Mouse (Mus musculus) gastrocnemius, postnatal 10 days (tissue): ENCODE results near the gene Mgll. TPM values are rescaled to one million over a fixed set of nuclear protein-coding genes. Genes with fewer than 3 reads are reported as not detected.

Source experiments
- DNase-seq: peaks from one replicate; pipeline ENCODE4 v3.0.0; 2021; ENCODE audit warnings: mixed read lengths
- total RNA-seq, 2 experiments: library from RNA; stranded (reverse); gene quantifications; 2 replicates each; pipeline ENCODE4 v1.2.3; 2021

Gene Mgll
- total RNA-seq, 2 experiments from 2014 or later, result 66.8 to 73.4 TPM

- DNase-seq, result no peak
Observed at GRCm38 (mm10) chr6:88829579-88829978, 105.4 kb downstream of the Mgll start.

- peak; percentile 7 for DNase-seq
Observed at GRCm38 (mm10) chr6:88830112-88830702, 106.0 kb downstream of the Mgll start.

GRCm38 (mm10) chr6:88831456-88831855 lies 107.2 kb downstream of the Mgll start:
- DNase-seq, result peak; percentile 69

GRCm38 (mm10) chr6:88832663-88833062 lies 108.5 kb downstream of the Mgll start:
- DNase-seq, result no peak

- no peak for DNase-seq
Observed at GRCm38 (mm10) chr6:88833340-88834140, 109.3 kb downstream of the Mgll start.

GRCm38 (mm10) chr6:88835047-88835446 lies 110.8 kb downstream of the Mgll start:
- peak; percentile 4 for DNase-seq

GRCm38 (mm10) chr6:88836178-88836819 lies 112.1 kb downstream of the Mgll start:
- DNase-seq, result no peak

GRCm38 (mm10) chr6:88837999-88838398 lies 113.8 kb downstream of the Mgll start:
- no peak for DNase-seq

- DNase-seq, result no peak
Observed at GRCm38 (mm10) chr6:88838613-88839012, 114.4 kb downstream of the Mgll start.

- DNase-seq, result no peak
Observed at GRCm38 (mm10) chr6:88839135-88839970, 115.1 kb downstream of the Mgll start.

GRCm38 (mm10) chr6:88840211-88840610 lies 116.0 kb downstream of the Mgll start:
- DNase-seq, result no peak

- no peak for DNase-seq
Observed at GRCm38 (mm10) chr6:88840791-88841513, 116.7 kb downstream of the Mgll start.

GRCm38 (mm10) chr6:88841514-88841780 lies 117.2 kb downstream of the Mgll start:
- no peak for DNase-seq

GRCm38 (mm10) chr6:88841781-88842689 lies 117.8 kb downstream of the Mgll start, which contains the start of gene Abtb1:
Gene Abtb1, minus strand, starts transcription at chr6:88841984.
- DNase-seq, result peak; percentile 98

GRCm38 (mm10) chr6:88842731-88843151 lies 118.5 kb downstream of the Mgll start:
- DNase-seq, result peak; percentile 54

- no peak for DNase-seq
Observed at GRCm38 (mm10) chr6:88843241-88843640, 119.0 kb downstream of the Mgll start.

GRCm38 (mm10) chr6:88843781-88844725 lies 119.8 kb downstream of the Mgll start:
- no peak for DNase-seq

- DNase-seq, result no peak
Observed at GRCm38 (mm10) chr6:88844901-88845565, 120.8 kb downstream of the Mgll start.

GRCm38 (mm10) chr6:88847571-88847970 lies 123.4 kb downstream of the Mgll start:
- DNase-seq, result no peak
